8 mouse cellular contexts compared by ENCODE assay signal in genomic region chr5:137759971-137760412, GRCm38 (mm10). TPM values are rescaled to one million over a fixed set of nuclear protein-coding genes. Genes with fewer than 3 reads are reported as not detected.
DNase-seq lines count a peak whose midpoint lies in the region; ATAC-seq and TF ChIP-seq lines count a peak whose summit lies in the region.

No protein-coding gene starts in this region.

- peaks cover 25% of the 10 kb centered on the region; the same call in 1 of the 2 replicates for H3K36me3 ChIP-seq in hindbrain, embryonic 12.5 days

- no peaks in the 10 kb centered on the region for H3K27me3 ChIP-seq in Patski
- no peaks in the 10 kb centered on the region for H3K27me3 ChIP-seq in hindbrain, embryonic 12.5 days

- no peaks in the 10 kb centered on the region for H3K9me3 ChIP-seq in hindbrain, embryonic 12.5 days (replicated peaks)

- no peak overlapping the region for H3K9ac ChIP-seq in hindbrain, embryonic 12.5 days

- peak; percentile 92 for TF ChIP-seq CTCF in Patski (IDR thresholded peaks at IDR 0.05)

- CTCF ChIA-PET in Patski (lab: Charles Lee), result interaction anchor here (0.7 to 3.8 kb wide), 20 partner anchors 8 to 146 kb away, joined by 3 to 26 read pairs (median 4); partner anchors contain the start of genes Pcolce and Tsc22d4

- H3K4me1 ChIP-seq in hindbrain, embryonic 12.5 days, result peaks cover 11% of the 10 kb centered on the region; the same call in 1 of the 2 replicates

- ATAC-seq in Patski, result peak; percentile 71
- ATAC-seq in hindbrain, embryonic 12.5 days (ENCODE audit: low FRiP score), result peak; percentile 64

- DNase-seq in Patski (ENCODE audit: low read depth, low spot score), result peak; percentile 79
- DNase-seq in cerebellum, adult 9-11 months, result peak; percentile 92
- peak; percentile 83 to 91 for DNase-seq in frontal cortex, postnatal 10 days (ENCODE audit: low spot score in 2 of 2)
- DNase-seq in layer of hippocampus, postnatal 25 days (ENCODE audit: extremely low spot score in 1 of 2, low spot score in 1 of 2), result peak; percentile 77 to 84
- peak; percentile 88 for DNase-seq in lung, postnatal 14 days
- peak; percentile 92 for DNase-seq in retina, postnatal 1 day
- peak; percentile 88 for DNase-seq in thymus, postnatal 4 days

- H3K4me3 ChIP-seq in hindbrain, embryonic 12.5 days, result no peak overlapping the region

- POLR2A ChIA-PET in Patski (lab: Charles Lee), result interaction anchor here (0.6 to 2.7 kb wide), 2 partner anchors 12 to 71 kb away, joined by 3 to 18 read pairs; no protein-coding TSS in a partner anchor

- no peak overlapping the region for H3K4me2 ChIP-seq in hindbrain, embryonic 12.5 days (replicated peaks)

- in situ Hi-C loops in Patski (cut with MboI; ENCODE audit: low pct_unique_long_range_greater_than_20kb), result loop anchor here (5.0 kb wide), 2 partner anchors 108 to 228 kb away; partner anchors contain the start of genes Epo and Gnb2

- WGBS in hindbrain, embryonic 12.5 days, result 34% methylated on average over 4 of the region's 4 CpGs

- H3K27ac ChIP-seq in hindbrain, embryonic 12.5 days, result peak overlapping the region; percentile 26; the same call in 1 of the 2 replicates

RNA-seq across cellular contexts. Expression of gene Tsc22d4, which starts 14.5 kb away (rescaled TPM):
- polyA plus RNA-seq in Patski (2021), result 154 TPM
- polyA plus RNA-seq in hindbrain, embryonic 12.5 days (2016; fragmentation: Nextera tagmentation; extraction: Ambion mirVana), result 81.8 and 82.9 TPM in 2 replicates
- 100 to 1,000 TPM; 203 to 214 TPM for total RNA-seq in layer of hippocampus, postnatal 25 days (2021)

RNA-seq across cellular contexts. Expression of gene Nyap1, which starts 18.6 kb away (rescaled TPM):
- 13.4 TPM for polyA plus RNA-seq in Patski (2021)
- 20.9 and 22.2 TPM in 2 replicates for polyA plus RNA-seq in hindbrain, embryonic 12.5 days (2016; fragmentation: Nextera tagmentation; extraction: Ambion mirVana)
- 10 to 100 TPM; 63.9 to 65.5 TPM for total RNA-seq in layer of hippocampus, postnatal 25 days (2021)

RNA-seq across cellular contexts. Expression of gene Ppp1r35, which starts 18.7 kb away (rescaled TPM):
- polyA plus RNA-seq in Patski (2021), result 36.7 TPM
- 55.1 and 59.7 TPM in 2 replicates for polyA plus RNA-seq in hindbrain, embryonic 12.5 days (2016; fragmentation: Nextera tagmentation; extraction: Ambion mirVana)
- total RNA-seq in layer of hippocampus, postnatal 25 days (2021), result 10 to 100 TPM; 24.7 to 26.2 TPM

RNA-seq across cellular contexts. Expression of gene Mepce, which starts 27.5 kb away (rescaled TPM):
- polyA plus RNA-seq in Patski (2021), result 64.6 TPM
- polyA plus RNA-seq in hindbrain, embryonic 12.5 days (2016; fragmentation: Nextera tagmentation; extraction: Ambion mirVana), result 11.0 and 14.8 TPM in 2 replicates
- total RNA-seq in layer of hippocampus, postnatal 25 days (2021), result 10 to 100 TPM; 40.1 to 42.8 TPM

RNA-seq across cellular contexts. Expression of gene Zcwpw1, which starts 27.6 kb away (rescaled TPM):
- polyA plus RNA-seq in Patski (2021), result 22.2 TPM
- 19.5 and 20.1 TPM in 2 replicates for polyA plus RNA-seq in hindbrain, embryonic 12.5 days (2016; fragmentation: Nextera tagmentation; extraction: Ambion mirVana)
- 1 to 10 TPM; 6.1 to 6.2 TPM for total RNA-seq in layer of hippocampus, postnatal 25 days (2021)
